Mouse (Mus musculus) limb, embryonic 14.5 days (tissue): ENCODE data around the gene Ifna5. TPM values are rescaled to one million over a fixed set of nuclear protein-coding genes. Genes with fewer than 3 reads are reported as not detected.
"Not testable (repeated sequence)": the region's sequence is repeated elsewhere in the genome, so short reads cannot be mapped to it uniquely, and the experiment has no call there.

Experiments used
- ATAC-seq: fragments of 200-750 bp; cut with Nextera tagmentation; 2 replicates; pipeline ENCODE4 v1.8.0; 2017; ENCODE audit warnings: low read depth, moderate number of reproducible peaks, moderate TSS enrichment; ENCODE audit not compliant: low FRiP score
- DNase-seq: peaks from one replicate; pipeline ENCODE4 v3.0.0-alpha.2; 2015; ENCODE audit warnings: low spot score
- H3K27ac ChIP-seq: fragments of 300-500 bp; sonication (generic); replicated peaks from 2 replicates; pipeline ENCODE4 v1.5.1; 2014; ENCODE audit warnings: low read depth, mild to moderate bottlenecking, low read length, moderate library complexity, mixed read lengths
- H3K27me3 ChIP-seq: fragments of 300-500 bp; sonication (generic); 2 replicates; pipeline ENCODE4 v1.6.1; 2014; ENCODE audit warnings: low read length, mixed read lengths; ENCODE audit not compliant: control insufficient read depth, insufficient read depth
- H3K36me3 ChIP-seq: fragments of 300-500 bp; sonication (generic); 2 replicates; pipeline ENCODE4 v1.6.1; 2014; ENCODE audit warnings: mild to moderate bottlenecking, low read length, moderate library complexity, mixed read lengths; ENCODE audit not compliant: control insufficient read depth, insufficient read depth
- H3K4me1 ChIP-seq: fragments of 300-500 bp; sonication (generic); 2 replicates; pipeline ENCODE4 v1.6.1; 2014; ENCODE audit warnings: antibody characterized with exemption, low read length, mixed read lengths; ENCODE audit not compliant: control insufficient read depth, insufficient read depth
- H3K4me2 ChIP-seq: fragments of 300-500 bp; sonication (generic); replicated peaks from 2 replicates; pipeline ENCODE4 v1.6.1; 2014; ENCODE audit warnings: low read depth, mild to moderate bottlenecking, low read length, moderate library complexity; ENCODE audit not compliant: severe bottlenecking
- H3K4me3 ChIP-seq: fragments of 300-500 bp; sonication (generic); replicated peaks from 2 replicates; pipeline ENCODE4 v1.5.1; 2014; ENCODE audit warnings: low read length
- H3K9ac ChIP-seq: fragments of 300-500 bp; sonication (generic); 2 replicates; pipeline ENCODE4 v1.6.1; 2014; ENCODE audit warnings: mild to moderate bottlenecking, low read depth, low read length, moderate library complexity; ENCODE audit not compliant: severe bottlenecking
- H3K9me3 ChIP-seq: fragments of 300-500 bp; sonication (generic); 2 replicates; pipeline ENCODE4 v1.6.1; 2016; ENCODE audit warnings: low read length; ENCODE audit not compliant: control insufficient read depth
- POLR2A ChIP-seq: fragments of 200-500 bp; IDR thresholded peaks from 2 replicates; pipeline ENCODE4 v1.8.0; 2012; ENCODE audit warnings: inconsistent platforms, mild to moderate bottlenecking, moderate library complexity, borderline replicate concordance; ENCODE audit not compliant: insufficient read depth, insufficient read length; ENCODE audit errors: extremely low read depth
- WGBS: fragments of 180-500 bp; shearing (Covaris S2); extraction: QIAGEN DNeasy Blood & Tissue Kit; methylation state at CpG from one replicate; pipeline ENCODE4 v1.1.7; 2014; 5-methylcytosine and 5-hydroxymethylcytosine counted together
- polyA plus RNA-seq, 2 experiments: library from polyadenylated mRNA; depleted of rRNA in 1 of 2; stranded (reverse) in 1 of 2; unstranded in 1 of 2; fragments of >200 nt; fragmentation: Nextera tagmentation in 1 of 2; extraction: Ambion mirVana in 1 of 2; gene quantifications; 2 replicates each; pipeline versions ENCODE4 v1.2.1 to v1.2.3; 2012 to 2014

The Ifna5 gene
- polyA plus RNA-seq, 2 experiments = not detected

- not testable (repeated sequence) for ATAC-seq, H3K4me2 ChIP-seq, H3K4me1 ChIP-seq, H3K9ac ChIP-seq, H3K27me3 ChIP-seq, DNase-seq, H3K27ac ChIP-seq, H3K9me3 ChIP-seq, H3K36me3 ChIP-seq
- H3K4me3 ChIP-seq = 0 out of 2 replicates have a peak overlapping the region, but pooled peaks have one; percentile 15
- 0% methylated on average over 11 of the region's 34 CpGs for WGBS
Observed at GRCm38 (mm10) chr4:88805761-88806160, 29.6 kb upstream of the Ifna5 start.

DNA sequence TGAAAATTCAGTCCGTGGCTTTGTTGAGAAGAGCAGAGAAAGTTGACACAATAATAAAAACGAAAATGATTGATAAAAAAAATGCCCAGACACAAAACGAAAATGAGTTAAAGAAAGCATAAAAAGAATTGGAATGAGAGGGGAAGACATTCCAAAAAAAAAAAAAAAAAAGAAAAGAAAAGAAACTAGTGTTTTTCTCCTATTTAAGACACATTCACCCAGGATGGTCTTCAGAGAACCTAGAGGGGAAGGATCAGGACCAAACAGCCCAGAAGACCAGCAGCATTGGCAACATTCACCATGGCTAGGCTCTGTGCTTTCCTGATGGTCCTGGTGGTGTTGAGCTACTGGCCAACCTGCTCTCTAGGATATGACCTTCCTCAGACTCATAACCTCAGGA is 19.4 kb upstream of the Ifna5 start, which contains the start of gene Ifna7:
TSS of gene Ifna7 (plus strand) at position 301 of the 400 bp plus-strand sequence.
- no peak for ATAC-seq
- H3K27me3 ChIP-seq = no peaks in the 10 kb centered on the region
- no peaks in the 10 kb centered on the region for H3K4me1 ChIP-seq
- DNase-seq = no peak
- no peak within 1 kb of the TSS for H3K9ac ChIP-seq
- no peaks in the 10 kb centered on the region for H3K9me3 ChIP-seq
- no peak within 1 kb of the TSS for H3K4me3 ChIP-seq
- H3K27ac ChIP-seq = no peak within 1 kb of the TSS
- no peak for TF ChIP-seq POLR2A
- no peaks in the 10 kb centered on the region for H3K36me3 ChIP-seq
- WGBS = 59% methylated on average over 3 of the region's 3 CpGs
- no peak within 1 kb of the TSS for H3K4me2 ChIP-seq

GRCm38 (mm10) chr4:88819659-88820058 is 15.7 kb upstream of the Ifna5 start, which contains the start of gene Ifna11:
TSS of gene Ifna11 (plus strand) at chr4:88819959.
- H3K4me1 ChIP-seq = no peaks in the 10 kb centered on the region
- H3K4me3 ChIP-seq = no peak within 1 kb of the TSS
- no peaks in the 10 kb centered on the region for H3K9me3 ChIP-seq
- WGBS = 75% methylated on average over 1 of the region's 1 CpGs
- no peak for DNase-seq
- H3K4me2 ChIP-seq = no peak within 1 kb of the TSS
- H3K27me3 ChIP-seq = no peaks in the 10 kb centered on the region
- no peak for ATAC-seq
- no peak for TF ChIP-seq POLR2A
- H3K36me3 ChIP-seq = no peaks in the 10 kb centered on the region
- H3K9ac ChIP-seq = no peak within 1 kb of the TSS
- no peak within 1 kb of the TSS for H3K27ac ChIP-seq

GRCm38 (mm10) chr4:88822995-88823394 is 12.3 kb upstream of the Ifna5 start:
- 23% methylated on average over 4 of the region's 4 CpGs for WGBS
- Histone ChIP-seq H3K27me3 (no peaks in the 10 kb centered on the region), H3K9me3 (no peaks in the 10 kb centered on the region), H3K36me3 (no peaks in the 10 kb centered on the region), H3K4me2 (no peak overlapping the region), H3K9ac (no peak overlapping the region), H3K27ac (no peak overlapping the region), H3K4me1 (no peaks in the 10 kb centered on the region), H3K4me3 (no peak overlapping the region)
- no peak for ATAC-seq
- peak; percentile 11 for DNase-seq
- TF ChIP-seq POLR2A = no peak

DNA sequence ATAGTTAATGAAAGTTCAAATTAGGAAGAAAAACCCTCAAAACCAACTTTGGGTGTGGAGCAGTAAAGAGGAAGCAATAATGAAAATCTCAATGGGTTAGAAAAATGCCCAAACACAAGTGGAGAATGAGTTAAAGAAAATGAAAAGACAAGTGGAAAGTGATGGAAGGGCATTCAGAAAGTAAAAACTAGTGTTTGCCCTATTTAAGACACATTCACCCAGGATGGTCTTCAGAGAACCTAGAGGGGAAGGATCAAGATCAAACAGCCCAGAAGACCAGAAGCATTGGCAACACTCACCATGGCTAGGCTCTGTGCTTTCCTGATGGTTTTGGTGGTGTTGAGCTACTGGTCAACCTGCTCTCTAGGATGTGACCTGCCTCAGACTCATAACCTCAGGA is 8.2 kb upstream of the Ifna5 start, which contains the start of gene Ifna6:
TSS of gene Ifna6 (plus strand) at position 301 of the 400 bp plus-strand sequence.
- H3K36me3 ChIP-seq, DNase-seq, H3K9ac ChIP-seq, H3K4me3 ChIP-seq, ATAC-seq, H3K27me3 ChIP-seq, H3K9me3 ChIP-seq, H3K4me2 ChIP-seq, H3K27ac ChIP-seq, H3K4me1 ChIP-seq: not testable (repeated sequence)

DNA sequence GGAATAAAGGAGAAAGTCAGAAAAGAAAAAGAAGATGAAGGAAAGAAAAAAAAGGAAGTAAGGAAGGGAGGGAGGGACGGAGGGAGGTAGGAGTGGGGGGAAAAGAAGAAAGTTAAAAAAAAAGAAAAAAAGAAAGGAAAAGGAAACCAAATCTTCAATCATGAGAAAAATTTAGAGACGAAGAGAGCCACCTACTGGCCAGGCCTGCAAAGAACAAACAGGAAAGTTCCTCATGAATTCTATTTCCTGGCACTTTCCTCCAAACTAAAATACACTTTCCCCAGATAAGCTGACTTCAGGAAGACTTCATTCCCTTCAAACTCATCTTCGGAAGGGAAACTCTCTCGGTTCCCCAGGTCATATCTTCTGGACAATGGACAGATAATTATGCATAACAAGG is 4.8 kb upstream of the Ifna5 start:
- WGBS = 24% methylated on average over 4 of the region's 4 CpGs
- H3K27ac ChIP-seq = no peak overlapping the region
- no peak for TF ChIP-seq POLR2A
- DNase-seq (peak; percentile 21), ATAC-seq (no peak)
- H3K36me3 ChIP-seq = no peaks in the 10 kb centered on the region
- H3K4me2 ChIP-seq = no peak overlapping the region
- no peaks in the 10 kb centered on the region for H3K9me3 ChIP-seq
- H3K4me3 ChIP-seq = no peak overlapping the region
- H3K27me3 ChIP-seq = no peaks in the 10 kb centered on the region
- no peaks in the 10 kb centered on the region for H3K4me1 ChIP-seq
- H3K9ac ChIP-seq = no peak overlapping the region
